11 mouse cellular contexts compared by ENCODE assay signal in genomic region chr11:90356495-90357304, GRCm38 (mm10). TPM values are rescaled to one million over a fixed set of nuclear protein-coding genes. Genes with fewer than 3 reads are reported as not detected.
DNase-seq lines count a peak whose midpoint lies in the region; ATAC-seq and TF ChIP-seq lines count a peak whose summit lies in the region.
"Had no signal": no experiment of that assay in that cellular context is flagged by ENCODE, and none has a peak within 500 bp of the region (broad histone marks: within the 10 kb centered on the region; RNA-seq: fewer than 3 reads in every experiment).

No protein-coding gene starts in this region.

- no peak overlapping the region for H3K9ac ChIP-seq in hindbrain, embryonic 13.5 days
- no peak overlapping the region for H3K9ac ChIP-seq in hindbrain, embryonic 14.5 days
- H3K9ac ChIP-seq in kidney, embryonic 15.5 days = no peak overlapping the region
- H3K9ac ChIP-seq in liver, postnatal 0 days (replicated peaks) = no peak overlapping the region
- H3K9ac ChIP-seq: midbrain, embryonic 15.5 days had no signal

- H3K27ac ChIP-seq in hindbrain, embryonic 13.5 days = no peak overlapping the region
- no peak overlapping the region for H3K27ac ChIP-seq in hindbrain, embryonic 14.5 days
- peak overlapping the region; percentile 64 for H3K27ac ChIP-seq in kidney, embryonic 15.5 days
- peak overlapping the region; percentile 80 for H3K27ac ChIP-seq in liver, postnatal 0 days (ENCODE audit: low read depth)
- H3K27ac ChIP-seq: midbrain, embryonic 15.5 days had no signal

- no peak for DNase-seq in hindbrain, embryonic 14.5 days (ENCODE audit: low spot score)
- DNase-seq in liver, postnatal 0 days = no peak
- no peak for DNase-seq in right cerebral cortex, postnatal 4 days
- DNase-seq in cerebellum, postnatal 25 days = no peak
- DNase-seq in urinary bladder, postnatal 14 days (ENCODE audit: low spot score) = no peak
- DNase-seq: cerebellum, adult 9-11 months; right cerebral cortex, adult 18-20 months had no signal

- H3K4me3 ChIP-seq in hindbrain, embryonic 13.5 days = no peak overlapping the region
- H3K4me3 ChIP-seq in hindbrain, embryonic 14.5 days (replicated peaks; ENCODE audit: low read length) = no peak overlapping the region
- H3K4me3 ChIP-seq in kidney, embryonic 15.5 days (replicated peaks) = no peak overlapping the region
- no peak overlapping the region for H3K4me3 ChIP-seq in liver, postnatal 0 days (ENCODE audit: low read depth, low read length)
- H3K4me3 ChIP-seq: midbrain, embryonic 15.5 days had no signal

- no peaks in the 10 kb centered on the region for H3K36me3 ChIP-seq in hindbrain, embryonic 13.5 days
- no peaks in the 10 kb centered on the region for H3K36me3 ChIP-seq in hindbrain, embryonic 14.5 days (replicated peaks; ENCODE audit: control insufficient read depth, insufficient read depth)
- no peaks in the 10 kb centered on the region for H3K36me3 ChIP-seq in kidney, embryonic 15.5 days
- no peaks in the 10 kb centered on the region for H3K36me3 ChIP-seq in liver, postnatal 0 days (replicated peaks; ENCODE audit: insufficient read depth, low read length)
- H3K36me3 ChIP-seq: midbrain, embryonic 15.5 days had no signal

- no peak for ATAC-seq in hindbrain, embryonic 13.5 days (ENCODE audit: low FRiP score)
- no peak for ATAC-seq in hindbrain, embryonic 14.5 days (ENCODE audit: low FRiP score)
- 0 out of 2 replicates have a peak, but pooled peaks have one; percentile 12 for ATAC-seq in granulocyte monocyte progenitor cell, adult 5-6 weeks (replicated peaks; ENCODE audit: poor library complexity, severe bottlenecking)
- ATAC-seq in kidney, embryonic 15.5 days (replicated peaks; ENCODE audit: low FRiP score) = peak; percentile 41; the same call in 1 of the 2 replicates
- ATAC-seq in liver, postnatal 0 days = no peak
- ATAC-seq: midbrain, embryonic 15.5 days had no signal

- H3K4me2 ChIP-seq in hindbrain, embryonic 13.5 days = 0 out of 2 replicates have a peak overlapping the region, but pooled peaks have one; percentile 18
- no peak overlapping the region for H3K4me2 ChIP-seq in hindbrain, embryonic 14.5 days (replicated peaks)
- no peak overlapping the region for H3K4me2 ChIP-seq in kidney, embryonic 15.5 days
- H3K4me2 ChIP-seq in liver, postnatal 0 days (ENCODE audit: low read depth, low read length) = peak overlapping the region; percentile 13; the same call in 1 of the 2 replicates
- H3K4me2 ChIP-seq: midbrain, embryonic 15.5 days had no signal

- WGBS in hindbrain, embryonic 13.5 days = 22% methylated on average over 9 of the region's 9 CpGs
- 28% methylated on average over 9 of the region's 9 CpGs for WGBS in hindbrain, embryonic 14.5 days
- 17% methylated on average over 9 of the region's 9 CpGs for WGBS in kidney, embryonic 15.5 days
- 45% methylated on average over 9 of the region's 9 CpGs for WGBS in liver, postnatal 0 days (ENCODE audit: insufficient replicate concordance)

- 0 out of 2 replicates have a peak, but pooled peaks cover 2% of the 10 kb centered on the region for H3K27me3 ChIP-seq in hindbrain, embryonic 13.5 days
- no peaks in the 10 kb centered on the region for H3K27me3 ChIP-seq in hindbrain, embryonic 14.5 days (ENCODE audit: control insufficient read depth, insufficient read depth, low read length)
- no peaks in the 10 kb centered on the region for H3K27me3 ChIP-seq in kidney, embryonic 15.5 days
- H3K27me3 ChIP-seq in liver, postnatal 0 days (ENCODE audit: insufficient read depth, low read length) = no peaks in the 10 kb centered on the region
- H3K27me3 ChIP-seq: midbrain, embryonic 15.5 days had no signal

- no peak for TF ChIP-seq CTCF in liver, postnatal 0 days (IDR thresholded peaks at IDR 0.05; ENCODE audit: low read depth)

- no peaks in the 10 kb centered on the region for H3K9me3 ChIP-seq in hindbrain, embryonic 13.5 days
- H3K9me3 ChIP-seq in hindbrain, embryonic 14.5 days (ENCODE audit: control insufficient read depth, low read length) = no peaks in the 10 kb centered on the region
- no peaks in the 10 kb centered on the region for H3K9me3 ChIP-seq in kidney, embryonic 15.5 days (replicated peaks)
- no peaks in the 10 kb centered on the region for H3K9me3 ChIP-seq in liver, postnatal 0 days (ENCODE audit: low read length)
- H3K9me3 ChIP-seq: midbrain, embryonic 15.5 days had no signal

- TF ChIP-seq EP300 in liver, postnatal 0 days (IDR thresholded peaks at IDR 0.05; ENCODE audit: low read depth) = no peak

- peaks cover 22% of the 10 kb centered on the region for H3K4me1 ChIP-seq in hindbrain, embryonic 13.5 days (replicated peaks)
- H3K4me1 ChIP-seq in hindbrain, embryonic 14.5 days (replicated peaks; ENCODE audit: control insufficient read depth, insufficient read depth, low read length) = peaks cover 16% of the 10 kb centered on the region
- peaks cover 34% of the 10 kb centered on the region for H3K4me1 ChIP-seq in kidney, embryonic 15.5 days
- H3K4me1 ChIP-seq in liver, postnatal 0 days (ENCODE audit: insufficient read depth) = peaks cover 26% of the 10 kb centered on the region

RNA-seq across cellular contexts. Expression of gene Hlf, which starts 34.0 kb away (rescaled TPM):
- 3.3 and 4.6 TPM in 2 replicates for polyA plus RNA-seq in hindbrain, embryonic 13.5 days (2015; fragmentation: Nextera tagmentation; extraction: Ambion mirVana)
- polyA plus RNA-seq in hindbrain, embryonic 14.5 days (2014; fragmentation: Nextera tagmentation; extraction: Ambion mirVana) = 3.6 and 3.8 TPM in 2 replicates
- total RNA-seq in granulocyte monocyte progenitor cell, adult 5-6 weeks (2014; fragmentation: Nextera tagmentation) = 10.2 and 11.0 TPM in 2 replicates
- total RNA-seq in granulocyte monocyte progenitor cell, adult 5-6 weeks (2017) = 2.3 and 2.5 TPM in 2 replicates
- 1.9 and 2.9 TPM in 2 replicates for polyA plus RNA-seq in kidney, embryonic 15.5 days (2015; fragmentation: Nextera tagmentation; extraction: Ambion mirVana)
- polyA plus RNA-seq in liver, postnatal 0 days (2015; fragmentation: Nextera tagmentation; extraction: Ambion mirVana) = 8.8 and 9.6 TPM in 2 replicates

Comparison
In these comparisons a context has a peak if more than half of its experiments do, and no peak if none do; other contexts are left out.
1. H3K4me2 ChIP-seq: peak in hindbrain, embryonic 13.5 days (single experiment) and liver, postnatal 0 days (single experiment); none in hindbrain, embryonic 14.5 days (single experiment) and kidney, embryonic 15.5 days (single experiment).
2. ATAC-seq: peak in granulocyte monocyte progenitor cell, adult 5-6 weeks (single experiment) and kidney, embryonic 15.5 days (single experiment); none in hindbrain, embryonic 13.5 days (single experiment), hindbrain, embryonic 14.5 days (single experiment) and liver, postnatal 0 days (single experiment).
3. H3K27ac ChIP-seq: peak in kidney, embryonic 15.5 days (single experiment) and liver, postnatal 0 days (single experiment); none in hindbrain, embryonic 13.5 days (single experiment) and hindbrain, embryonic 14.5 days (single experiment).